In genomic region chr10:68099801-68100200, GRCm38 (mm10) we compare ENCODE assay signal across 3 mouse cellular contexts.
A peak's percentile ranks its signal among the peaks of the same experiment; 100 is the strongest.
DNase-seq lines count a peak whose midpoint lies in the region; TF ChIP-seq lines count a peak whose summit lies in the region.
"Not testable (repeated sequence)": the region's sequence is repeated elsewhere in the genome, so short reads cannot be mapped to it uniquely, and the experiment has no call there.

No protein-coding gene starts in this region.

- H3K27ac ChIP-seq in heart, embryonic 10.5 days; liver, adult 2 months (replicated peaks; ENCODE audit: insufficient read depth, low read depth, low read length): not testable (repeated sequence)

- not testable (repeated sequence) for H3K27me3 ChIP-seq in heart, embryonic 10.5 days (ENCODE audit: insufficient read depth, poor library complexity, severe bottlenecking); liver, adult 2 months (ENCODE audit: control insufficient read depth, insufficient read depth, low read length)

- peak; percentile 82 for DNase-seq in heart, adult 11 months
- peak; percentile 6 for DNase-seq in heart, embryonic 10.5 days (ENCODE audit: low spot score)
- DNase-seq in liver, adult 2 months (ENCODE audit: extremely low read depth, low read depth, low spot score): peak; percentile 2

- not testable (repeated sequence) for H3K9ac ChIP-seq in liver, adult 2 months (ENCODE audit: low read depth, low read length)

- H3K36me3 ChIP-seq in heart, embryonic 10.5 days: peaks cover 50% of the 10 kb centered on the region
- H3K36me3 ChIP-seq in liver, adult 2 months (ENCODE audit: control insufficient read depth, insufficient read depth, low read length): peaks cover 82% of the 10 kb centered on the region

- H3K4me3 ChIP-seq in heart, embryonic 10.5 days; liver, adult 2 months (ENCODE audit: insufficient read depth, low read depth, low read length): not testable (repeated sequence)

- TF ChIP-seq CTCF in liver, adult 2 months (IDR thresholded peaks at IDR 0.05; ENCODE audit: low read depth, low read length): not testable (repeated sequence)

- WGBS in heart, embryonic 10.5 days: 87% methylated on average over 7 of the region's 7 CpGs
- 90% methylated on average over 7 of the region's 7 CpGs for WGBS in liver, adult 2 months

- peaks cover 10% of the 10 kb centered on the region for H3K4me1 ChIP-seq in heart, embryonic 10.5 days
- H3K4me1 ChIP-seq in liver, adult 2 months (ENCODE audit: control insufficient read depth, insufficient read depth, low read length): not testable (repeated sequence)

- not testable (repeated sequence) for TF ChIP-seq POLR2A in liver, adult 2 months (IDR thresholded peaks at IDR 0.05; ENCODE audit: extremely low read depth, insufficient read depth, low read length)

- not testable (repeated sequence) for H3K79me2 ChIP-seq in liver, adult 2 months (ENCODE audit: control insufficient read depth, insufficient read depth, low read length)

- H3K9me3 ChIP-seq in heart, embryonic 10.5 days: not testable (repeated sequence)

Comparison
In these comparisons a context has a peak if more than half of its experiments do, and no peak if none do; other contexts are left out.
1. DNase-seq: peak in every context shown above with its lines; median percentile 82 in heart, adult 11 months; 6 in heart, embryonic 10.5 days; 2 in liver, adult 2 months.